Mouse (Mus musculus) spleen, adult 2 months (tissue): ENCODE measurements around the gene Art3.

Source experiments
- CTCF ChIP-seq: fragments of 200-500 bp; IDR thresholded peaks from 2 replicates; pipeline ENCODE4 v1.5.1; 2011; ENCODE audit warnings: mild to moderate bottlenecking, inconsistent platforms; ENCODE audit not compliant: insufficient read depth, insufficient read length, insufficient replicate concordance; ENCODE audit errors: extremely low read depth
- POLR2A ChIP-seq: fragments of 200-500 bp; IDR thresholded peaks from 2 replicates; pipeline ENCODE4 v1.6.1; 2011; ENCODE audit warnings: low read depth, low read length, inconsistent platforms

DNA sequence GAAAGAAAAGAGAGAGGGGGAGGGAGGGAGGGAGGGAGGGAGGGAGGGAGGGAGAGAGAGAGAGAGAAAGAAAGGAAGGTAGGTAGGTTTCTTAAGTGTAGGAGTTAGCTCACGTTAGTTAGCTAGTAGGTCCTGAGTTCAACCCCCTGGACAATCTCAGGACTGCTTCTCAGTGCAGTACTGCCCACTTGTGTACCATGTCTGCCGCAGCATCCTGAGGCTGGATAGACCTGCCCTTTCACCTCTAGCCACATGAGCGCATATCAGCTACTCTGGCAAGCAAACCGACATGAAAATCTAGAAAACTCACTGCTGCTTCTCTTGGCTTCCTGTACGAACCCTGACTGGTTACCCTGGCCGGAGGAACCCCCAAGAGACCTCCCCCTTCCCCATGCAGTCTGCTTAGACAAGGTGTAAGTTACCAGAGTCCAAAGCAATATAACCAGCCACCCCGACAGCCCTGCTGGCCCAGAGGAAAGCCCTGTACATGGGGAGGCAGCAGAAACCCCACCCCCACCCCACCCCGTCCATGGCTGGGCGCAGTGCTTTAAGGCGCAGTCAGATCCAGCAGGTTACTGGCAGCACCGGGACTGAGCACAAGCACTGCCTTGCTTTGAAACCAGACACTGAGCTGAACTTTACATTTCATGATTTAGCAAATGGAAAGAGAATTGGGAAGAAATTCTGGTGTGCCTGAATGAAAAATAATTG is 81.8 kb downstream of the Art3 start:
- TF ChIP-seq CTCF (no peak), POLR2A (no peak)
